Mouse (Mus musculus) forebrain, embryonic 11.5 days (tissue): Measurements from ENCODE around the gene Pla1a. TPM values are rescaled to one million over a fixed set of nuclear protein-coding genes. Genes with fewer than 3 reads are reported as not detected.

Experiments
- ATAC-seq: fragments of 200-750 bp; cut with Nextera tagmentation; replicated peaks from 2 replicates; pipeline ENCODE4 v1.8.0; 2017; ENCODE audit warnings: moderate TSS enrichment; ENCODE audit not compliant: low FRiP score
- DNase-seq: peaks from one replicate; pipeline ENCODE4 v3.0.0-alpha.2; 2017; ENCODE audit warnings: low spot score
- H3K27ac ChIP-seq: fragments of 300-500 bp; sonication (generic); 2 replicates; pipeline ENCODE4 v1.5.1; 2014; ENCODE audit warnings: low read depth, low read length
- H3K27me3 ChIP-seq: fragments of 300-500 bp; sonication (generic); 2 replicates; pipeline ENCODE4 v1.6.1; 2014; ENCODE audit warnings: mild to moderate bottlenecking, low read length, mixed read lengths; ENCODE audit not compliant: control insufficient read depth, insufficient read depth
- H3K36me3 ChIP-seq: fragments of 300-500 bp; sonication (generic); 2 replicates; pipeline ENCODE4 v1.6.1; 2014; ENCODE audit warnings: mild to moderate bottlenecking, low read length, moderate library complexity, mixed read lengths; ENCODE audit not compliant: control insufficient read depth, insufficient read depth
- H3K4me1 ChIP-seq: fragments of 300-500 bp; sonication (generic); replicated peaks from 2 replicates; pipeline ENCODE4 v1.6.1; 2014; ENCODE audit warnings: low read length, mixed read lengths; ENCODE audit not compliant: control insufficient read depth, insufficient read depth
- H3K4me2 ChIP-seq: fragments of 300-500 bp; sonication (generic); 2 replicates; pipeline ENCODE4 v1.6.1; 2014; ENCODE audit warnings: low read depth, mild to moderate bottlenecking, low read length, moderate library complexity, mixed read lengths; ENCODE audit not compliant: severe bottlenecking
- H3K4me3 ChIP-seq: fragments of 300-500 bp; sonication (generic); 2 replicates; pipeline ENCODE4 v1.5.1; 2014; ENCODE audit warnings: low read depth, low read length
- H3K9ac ChIP-seq: fragments of 300-500 bp; sonication (generic); 2 replicates; pipeline ENCODE4 v1.6.1; 2014; ENCODE audit warnings: low read length
- H3K9me3 ChIP-seq: fragments of 300-500 bp; sonication (generic); 2 replicates; pipeline ENCODE4 v1.6.1; 2016; ENCODE audit warnings: low read length, mixed read lengths; ENCODE audit not compliant: control insufficient read depth
- WGBS: fragments of 180-500 bp; shearing (Covaris S2); extraction: QIAGEN DNeasy Blood & Tissue Kit; methylation state at CpG from one replicate; pipeline ENCODE4 v1.1.7; 2014; 5-methylcytosine and 5-hydroxymethylcytosine counted together
- polyA plus RNA-seq: library from polyadenylated mRNA; unstranded; fragments of >200 nt; fragmentation: Nextera tagmentation; extraction: Ambion mirVana; gene quantifications from 2 replicates; pipeline ENCODE4 v1.2.1, GENCODE M21; 2014

Pla1a gene
- polyA plus RNA-seq, 1 experiment from 2014 or later, result 0.15 TPM

DNA sequence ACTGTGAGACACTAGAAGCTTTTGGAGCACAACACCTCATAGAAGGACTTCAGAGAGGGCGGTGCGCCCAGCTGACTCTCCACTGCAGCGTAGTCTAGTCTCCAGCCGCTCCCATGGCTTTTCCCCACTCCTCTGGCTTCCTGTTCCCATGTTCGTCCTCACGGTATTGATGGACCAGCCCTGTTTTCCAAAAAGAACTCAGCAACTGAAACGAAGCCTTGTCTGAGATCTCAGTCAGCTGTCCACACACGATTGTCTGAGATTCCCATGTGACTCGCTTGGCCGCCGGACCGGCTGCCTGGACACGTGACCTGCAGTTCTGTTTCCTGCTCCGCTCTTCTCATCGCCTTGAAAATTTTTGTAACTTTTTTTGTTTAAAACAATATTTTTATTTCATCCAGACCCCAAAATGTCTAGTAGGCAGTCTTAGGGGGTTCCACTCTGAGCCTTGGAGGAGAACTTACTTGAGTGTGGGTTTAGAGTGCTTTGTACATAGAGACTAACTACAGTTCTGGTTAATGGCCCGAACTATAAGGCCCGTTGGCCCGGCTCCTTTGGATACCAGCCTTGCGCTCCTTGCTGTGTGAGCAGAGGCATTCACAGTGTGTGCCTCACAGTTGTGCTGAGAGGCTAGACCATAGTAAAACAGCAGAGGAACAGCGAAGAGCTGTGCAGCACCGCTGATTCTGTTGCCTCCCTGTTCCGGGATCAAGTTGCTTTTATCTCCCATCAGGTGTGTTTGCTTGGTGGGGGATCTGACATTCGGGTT lies 40.6 kb downstream of the Pla1a start:
- no peak for ATAC-seq
- no peaks in the 10 kb centered on the region for H3K4me1 ChIP-seq
- no peaks in the 10 kb centered on the region for H3K9me3 ChIP-seq
- H3K27ac ChIP-seq, result no peak overlapping the region
- no peak overlapping the region for H3K4me3 ChIP-seq
- 88% methylated on average over 23 of the region's 23 CpGs for WGBS
- no peaks in the 10 kb centered on the region for H3K27me3 ChIP-seq
- no peak for DNase-seq
- no peak overlapping the region for H3K9ac ChIP-seq
- no peaks in the 10 kb centered on the region for H3K36me3 ChIP-seq
- H3K4me2 ChIP-seq, result no peak overlapping the region

DNA sequence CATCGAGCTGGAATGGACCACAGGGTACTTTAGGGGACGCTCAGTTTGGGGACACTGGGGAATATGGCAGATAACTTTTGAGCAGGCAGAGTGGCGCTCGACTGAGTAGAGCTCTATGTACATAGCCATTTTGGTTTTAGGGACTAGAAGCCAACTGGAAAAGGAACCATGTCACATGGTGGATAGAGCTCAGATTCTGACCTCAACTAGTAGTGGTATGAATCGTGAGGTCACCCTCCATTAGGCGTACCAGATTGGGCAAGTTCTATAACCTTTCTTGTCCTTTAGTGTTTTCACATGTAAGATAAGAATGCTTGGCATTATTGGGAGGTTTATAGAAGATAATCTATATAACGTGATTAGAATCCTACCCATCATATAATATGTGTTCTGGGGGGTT lies 42.6 kb downstream of the Pla1a start:
- DNase-seq, result no peak
- Histone ChIP-seq H3K27ac (no peak overlapping the region), H3K4me2 (no peak overlapping the region), H3K4me1 (no peaks in the 10 kb centered on the region), H3K9ac (no peak overlapping the region), H3K27me3 (no peaks in the 10 kb centered on the region), H3K4me3 (no peak overlapping the region), H3K9me3 (no peaks in the 10 kb centered on the region), H3K36me3 (no peaks in the 10 kb centered on the region)
- no peak for ATAC-seq
- WGBS, result 89% methylated on average over 7 of the region's 7 CpGs

DNA sequence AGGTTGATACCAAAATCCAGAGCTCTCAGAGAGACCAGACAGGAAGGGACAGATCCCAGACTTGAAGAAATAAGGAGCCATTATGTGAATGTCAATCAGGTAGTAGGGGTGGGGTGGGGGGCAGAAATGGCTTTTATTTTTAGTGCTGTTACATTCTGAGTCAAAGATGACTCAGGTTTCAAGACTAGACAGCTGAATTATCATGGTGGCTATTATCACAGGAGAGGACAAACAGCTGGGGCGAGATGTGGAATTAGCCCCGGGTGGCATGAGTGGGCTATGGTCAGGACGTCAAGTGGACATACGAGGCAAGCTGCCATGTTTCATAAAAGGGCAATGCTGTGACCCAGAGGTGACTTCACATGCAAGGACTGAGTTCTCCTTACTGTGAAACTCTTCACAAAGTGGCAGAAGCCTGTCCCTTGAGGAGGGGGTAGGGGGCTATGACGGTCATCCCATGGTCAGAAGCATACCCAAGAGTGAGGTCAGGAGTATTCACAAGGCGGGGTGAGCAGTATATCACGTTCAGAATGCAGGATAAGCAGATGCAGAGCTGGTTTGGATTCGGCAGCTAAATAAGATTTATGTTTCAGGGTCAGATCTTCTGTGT lies 43.6 kb downstream of the Pla1a start:
- no peaks in the 10 kb centered on the region for H3K36me3 ChIP-seq
- no peak overlapping the region for H3K9ac ChIP-seq
- H3K4me2 ChIP-seq, result no peak overlapping the region
- H3K27me3 ChIP-seq, result no peaks in the 10 kb centered on the region
- no peaks in the 10 kb centered on the region for H3K4me1 ChIP-seq
- H3K27ac ChIP-seq, result no peak overlapping the region
- ATAC-seq (no peak), DNase-seq (no peak)
- no peaks in the 10 kb centered on the region for H3K9me3 ChIP-seq
- no peak overlapping the region for H3K4me3 ChIP-seq
- 85% methylated on average over 8 of the region's 8 CpGs for WGBS

DNA sequence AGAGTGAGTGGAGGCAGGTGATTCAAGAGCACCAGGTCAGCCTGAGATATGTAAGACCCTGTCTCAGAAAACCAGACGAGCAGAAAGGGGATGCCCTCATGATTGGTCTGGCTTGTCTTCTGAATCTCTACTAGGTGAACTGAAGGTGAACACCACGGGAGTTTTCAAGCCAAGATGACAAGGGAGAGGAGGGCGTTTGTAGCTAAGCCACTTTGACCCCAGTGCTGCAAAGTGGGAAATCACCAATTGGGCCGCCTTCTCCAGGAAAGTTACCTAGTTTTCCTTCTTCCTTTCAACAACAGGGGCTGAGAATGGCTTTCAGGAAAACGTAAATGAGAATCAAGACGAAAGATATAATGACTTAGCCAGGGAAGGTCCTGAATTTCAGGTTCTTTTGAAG lies 44.2 kb downstream of the Pla1a start:
- Histone ChIP-seq H3K4me1 (no peaks in the 10 kb centered on the region), H3K4me2 (no peak overlapping the region), H3K4me3 (no peak overlapping the region), H3K27me3 (no peaks in the 10 kb centered on the region), H3K9me3 (no peaks in the 10 kb centered on the region), H3K27ac (no peak overlapping the region), H3K9ac (no peak overlapping the region), H3K36me3 (no peaks in the 10 kb centered on the region)
- no peak for DNase-seq
- no peak for ATAC-seq
- WGBS, result 78% methylated on average over 6 of the region's 6 CpGs

DNA sequence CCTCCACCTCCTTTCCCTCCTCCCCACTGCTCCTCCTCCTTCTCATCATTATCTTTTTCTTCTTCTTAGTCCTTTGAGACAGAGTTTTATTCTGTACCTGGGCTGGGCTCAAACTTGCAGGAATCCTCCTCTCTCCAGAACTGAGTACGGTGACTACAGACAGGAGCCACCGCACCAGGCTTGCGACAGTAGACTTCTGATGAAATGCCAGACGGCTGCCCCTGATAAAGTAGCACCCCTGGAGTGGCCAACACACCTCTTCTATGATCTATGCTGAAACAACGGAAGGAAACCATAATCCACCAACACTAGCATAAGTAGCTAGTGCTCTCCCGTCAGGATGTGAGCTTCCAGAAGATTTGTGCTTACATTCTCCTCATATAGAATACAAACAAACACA lies 45.6 kb downstream of the Pla1a start:
- no peak overlapping the region for H3K9ac ChIP-seq
- no peak overlapping the region for H3K4me3 ChIP-seq
- DNase-seq, result no peak
- no peak for ATAC-seq
- H3K27me3 ChIP-seq, result no peaks in the 10 kb centered on the region
- H3K4me2 ChIP-seq, result no peak overlapping the region
- WGBS, result 91% methylated on average over 6 of the region's 6 CpGs
- no peaks in the 10 kb centered on the region for H3K36me3 ChIP-seq
- no peaks in the 10 kb centered on the region for H3K4me1 ChIP-seq
- no peaks in the 10 kb centered on the region for H3K9me3 ChIP-seq
- H3K27ac ChIP-seq, result no peak overlapping the region

DNA sequence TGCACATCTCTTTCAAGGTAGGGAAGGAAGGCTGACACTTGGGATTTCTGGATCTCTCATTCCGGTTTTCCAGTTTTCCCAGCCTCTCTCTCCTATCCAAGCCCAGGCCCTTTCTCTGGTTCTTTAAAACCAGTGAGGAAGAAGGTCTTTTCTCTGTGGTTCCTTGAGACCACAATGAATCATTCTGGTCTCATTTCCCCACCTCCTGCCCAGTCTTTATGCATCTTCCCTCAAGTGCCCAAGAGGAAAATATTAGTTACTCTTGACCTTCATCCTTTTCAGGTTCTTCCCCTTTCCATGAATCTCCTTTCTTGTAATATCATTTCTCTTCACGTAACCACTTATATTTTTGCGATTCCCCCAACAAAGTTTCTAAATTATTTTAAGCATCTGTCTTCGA lies 47.2 kb downstream of the Pla1a start:
- Histone ChIP-seq H3K4me3 (no peak overlapping the region), H3K9ac (no peak overlapping the region), H3K27ac (no peak overlapping the region), H3K9me3 (no peaks in the 10 kb centered on the region), H3K4me2 (no peak overlapping the region), H3K4me1 (no peaks in the 10 kb centered on the region), H3K36me3 (no peaks in the 10 kb centered on the region), H3K27me3 (no peaks in the 10 kb centered on the region)
- WGBS, result 93% methylated on average over 4 of the region's 4 CpGs
- no peak for ATAC-seq
- DNase-seq, result no peak

DNA sequence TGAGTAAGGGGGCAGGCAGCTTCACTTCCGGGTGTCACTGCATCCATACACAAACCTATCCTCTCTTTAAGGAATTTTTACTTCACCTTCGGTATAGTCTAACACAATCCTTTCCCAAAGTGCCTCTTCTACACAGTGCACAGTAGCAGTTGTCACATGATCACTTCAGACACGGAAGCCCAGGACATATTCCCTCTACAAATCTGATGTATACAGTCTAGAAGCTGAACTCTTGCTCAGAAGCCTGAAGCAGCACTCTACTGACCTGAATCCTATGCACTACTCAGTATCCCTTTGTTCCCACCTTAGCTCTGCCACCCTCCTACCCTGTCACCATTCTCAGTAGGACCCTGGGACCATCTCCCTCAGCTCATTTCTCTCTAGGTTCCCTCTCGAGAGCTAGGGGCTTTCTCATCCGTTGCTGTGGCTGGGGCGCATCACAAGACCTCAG lies 47.7 kb downstream of the Pla1a start:
- Histone ChIP-seq H3K9ac (no peak overlapping the region), H3K4me2 (no peak overlapping the region), H3K9me3 (no peaks in the 10 kb centered on the region), H3K27ac (no peak overlapping the region), H3K4me3 (no peak overlapping the region), H3K4me1 (no peaks in the 10 kb centered on the region), H3K36me3 (no peaks in the 10 kb centered on the region), H3K27me3 (no peaks in the 10 kb centered on the region)
- 91% methylated on average over 6 of the region's 6 CpGs for WGBS
- ATAC-seq (no peak), DNase-seq (no peak)

DNA sequence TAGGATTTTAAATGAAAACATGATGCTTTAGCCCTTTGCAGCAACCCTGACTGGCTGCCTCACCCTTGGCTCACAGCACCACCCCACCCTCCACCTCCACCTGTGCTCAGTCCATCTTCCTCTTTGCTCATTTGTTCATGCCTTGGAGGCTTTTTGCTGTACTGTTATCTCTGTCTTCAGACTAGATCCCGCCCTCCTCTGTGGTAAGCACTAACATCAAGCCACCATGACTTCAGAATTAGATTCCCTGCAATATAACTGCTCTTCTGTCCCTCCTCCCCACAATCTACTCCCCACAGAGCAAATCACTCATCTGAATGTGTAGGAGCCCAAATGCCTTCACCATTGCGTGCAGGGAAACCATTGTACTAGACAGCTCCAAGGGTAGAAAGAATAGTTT lies 49.3 kb downstream of the Pla1a start:
- ATAC-seq (no peak), DNase-seq (no peak)
- no peak overlapping the region for H3K9ac ChIP-seq
- H3K36me3 ChIP-seq, result no peaks in the 10 kb centered on the region
- H3K27ac ChIP-seq, result no peak overlapping the region
- no peaks in the 10 kb centered on the region for H3K4me1 ChIP-seq
- H3K27me3 ChIP-seq, result no peaks in the 10 kb centered on the region
- WGBS, result 74% methylated on average over 2 of the region's 2 CpGs
- no peak overlapping the region for H3K4me3 ChIP-seq
- no peaks in the 10 kb centered on the region for H3K9me3 ChIP-seq
- H3K4me2 ChIP-seq, result no peak overlapping the region

DNA sequence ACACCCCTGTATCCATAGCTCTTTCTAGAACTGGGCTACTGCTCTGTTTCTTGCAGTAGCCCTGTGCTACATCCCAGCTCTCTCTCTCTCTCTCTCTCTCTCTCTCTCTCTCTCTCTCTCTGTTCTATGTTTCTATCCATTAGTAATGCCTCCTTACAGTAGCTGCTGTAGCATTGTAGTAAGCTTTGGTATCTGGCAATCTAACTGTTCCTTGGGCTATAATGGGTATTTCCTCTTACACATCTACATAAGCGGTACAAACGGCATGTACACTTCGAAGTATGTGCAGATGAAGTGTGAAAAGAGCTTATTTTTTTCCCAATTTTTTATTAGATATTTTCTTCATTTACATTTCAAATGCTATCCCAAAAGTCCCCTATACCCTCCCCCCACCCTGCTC lies 53.0 kb downstream of the Pla1a start:
- no peak for DNase-seq
- ATAC-seq, result no peak
- Histone ChIP-seq H3K4me1 (0 out of 2 replicates have a peak, but pooled peaks cover 2% of the 10 kb centered on the region), H3K27me3 (no peaks in the 10 kb centered on the region), H3K36me3 (no peaks in the 10 kb centered on the region), H3K9ac (no peak overlapping the region), H3K4me2 (no peak overlapping the region), H3K27ac (no peak overlapping the region), H3K9me3 (no peaks in the 10 kb centered on the region), H3K4me3 (no peak overlapping the region)
- WGBS, result 99% methylated on average over 3 of the region's 3 CpGs
